Mouse (Mus musculus): ENCODE data around the gene Ucp2. TPM values are rescaled to one million over a fixed set of nuclear protein-coding genes. Genes with fewer than 3 reads are reported as not detected.

The Ucp2 gene
- 266 and 281 TPM in 2 replicates for polyA plus RNA-seq (2015; fragmentation: Nextera tagmentation; extraction: Ambion mirVana)

DNA sequence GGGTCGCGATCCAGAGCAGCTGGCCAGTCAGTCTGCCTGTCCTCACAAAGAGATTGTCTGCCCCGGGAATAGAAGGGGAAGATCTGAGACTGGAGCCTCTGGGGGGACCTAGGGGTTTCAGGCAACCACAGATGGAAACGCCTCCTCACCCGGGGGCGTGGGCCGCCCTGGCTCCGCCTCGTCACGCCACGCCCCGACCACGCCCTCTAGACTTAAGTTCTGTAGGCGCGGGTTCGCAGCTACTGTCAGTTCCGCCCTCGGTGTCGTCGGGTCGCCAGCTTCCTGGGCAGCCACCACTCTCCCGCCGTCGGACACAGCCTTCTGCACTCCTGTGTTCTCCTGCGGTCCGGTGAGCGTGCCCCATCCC lies at the start of gene Ucp2:
Gene Ucp2 (plus strand): TSS at position 221 of the 367 bp plus-strand sequence.
- H3K4me2 ChIP-seq (replicated peaks; ENCODE audit: low read depth): peak within 1 kb of the TSS; percentile 81
- TF ChIP-seq CTCF (IDR thresholded peaks at IDR 0.05; ENCODE audit: low read depth): no peak
- peak within 1 kb of the TSS; percentile 67 for H3K4me3 ChIP-seq (ENCODE audit: low read depth, low read length)
- H3K4me1 ChIP-seq (replicated peaks; ENCODE audit: control insufficient read depth, insufficient read depth, low read length): no peaks in the 10 kb centered on the region
- peak within 1 kb of the TSS; percentile 75 for H3K27ac ChIP-seq (ENCODE audit: low read depth, low read length)
- no peaks in the 10 kb centered on the region for H3K9me3 ChIP-seq (ENCODE audit: control insufficient read depth)
- under 1% methylated on average over 27 of the region's 27 CpGs for WGBS
- H3K9ac ChIP-seq (ENCODE audit: low read depth, low read length): peak within 1 kb of the TSS; percentile 65
- peak; percentile 65 for ATAC-seq
- H3K27me3 ChIP-seq (replicated peaks; ENCODE audit: control insufficient read depth, insufficient read depth, low read length): no peaks in the 10 kb centered on the region
- peaks cover 18% of the 10 kb centered on the region for H3K36me3 ChIP-seq (ENCODE audit: control insufficient read depth, insufficient read depth)

- 91% methylated on average over 4 of the region's 4 CpGs for WGBS
- peaks cover 49% of the 10 kb centered on the region for H3K36me3 ChIP-seq (ENCODE audit: control insufficient read depth, insufficient read depth)
Observed at GRCm38 (mm10) chr7:100443728-100444127, 49.4 kb upstream of the Ucp2 start.

DNA sequence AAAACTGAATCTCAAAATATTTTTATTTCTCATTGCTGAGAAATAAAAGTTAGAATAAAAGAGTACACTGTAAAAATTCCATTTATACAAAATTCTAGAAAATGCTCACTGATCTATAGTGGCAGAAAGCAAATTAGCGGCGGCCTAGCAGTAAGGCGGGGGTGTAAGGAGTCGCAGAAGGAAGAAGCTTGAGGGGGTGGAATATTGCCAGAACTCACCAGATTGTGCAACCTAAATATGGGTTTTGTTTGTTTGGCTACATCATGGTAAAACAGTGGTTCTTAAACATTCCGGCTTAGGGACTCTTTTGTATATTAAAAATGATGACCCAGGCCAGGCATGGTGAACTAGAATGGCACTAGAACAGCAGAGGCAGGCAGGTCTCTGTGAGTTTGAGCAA lies 46.9 kb upstream of the Ucp2 start:
- H3K9ac ChIP-seq (ENCODE audit: low read depth, low read length): no peak overlapping the region
- H3K9me3 ChIP-seq (ENCODE audit: control insufficient read depth): no peaks in the 10 kb centered on the region
- H3K4me2 ChIP-seq (replicated peaks; ENCODE audit: low read depth): no peak overlapping the region
- H3K27ac ChIP-seq (ENCODE audit: low read depth, low read length): no peak overlapping the region
- TF ChIP-seq CTCF (IDR thresholded peaks at IDR 0.05; ENCODE audit: low read depth): no peak
- no peaks in the 10 kb centered on the region for H3K27me3 ChIP-seq (replicated peaks; ENCODE audit: control insufficient read depth, insufficient read depth, low read length)
- peaks cover 62% of the 10 kb centered on the region for H3K36me3 ChIP-seq (ENCODE audit: control insufficient read depth, insufficient read depth)
- ATAC-seq: no peak
- no peak overlapping the region for H3K4me3 ChIP-seq (ENCODE audit: low read depth, low read length)
- WGBS: 92% methylated on average over 5 of the region's 5 CpGs
- no peaks in the 10 kb centered on the region for H3K4me1 ChIP-seq (replicated peaks; ENCODE audit: control insufficient read depth, insufficient read depth, low read length)

More at GRCm38 (mm10) chr7:100443728-100444127, 49.4 kb upstream of the Ucp2 start:
- H3K27me3 ChIP-seq (replicated peaks; ENCODE audit: control insufficient read depth, insufficient read depth, low read length): no peaks in the 10 kb centered on the region
- TF ChIP-seq CTCF (IDR thresholded peaks at IDR 0.05; ENCODE audit: low read depth): no peak
- H3K27ac ChIP-seq (ENCODE audit: low read depth, low read length): no peak overlapping the region
- no peaks in the 10 kb centered on the region for H3K9me3 ChIP-seq (ENCODE audit: control insufficient read depth)
- no peak overlapping the region for H3K4me3 ChIP-seq (ENCODE audit: low read depth, low read length)
- H3K9ac ChIP-seq (ENCODE audit: low read depth, low read length): no peak overlapping the region
- no peak for ATAC-seq
- no peak overlapping the region for H3K4me2 ChIP-seq (replicated peaks; ENCODE audit: low read depth)
- H3K4me1 ChIP-seq (replicated peaks; ENCODE audit: control insufficient read depth, insufficient read depth, low read length): no peaks in the 10 kb centered on the region

GRCm38 (mm10) chr7:100448530-100448929 lies 44.6 kb upstream of the Ucp2 start:
- no peak overlapping the region for H3K9ac ChIP-seq (ENCODE audit: low read depth, low read length)
- ATAC-seq: no peak
- H3K9me3 ChIP-seq (ENCODE audit: control insufficient read depth): no peaks in the 10 kb centered on the region
- no peak overlapping the region for H3K4me2 ChIP-seq (replicated peaks; ENCODE audit: low read depth)
- no peaks in the 10 kb centered on the region for H3K4me1 ChIP-seq (replicated peaks; ENCODE audit: control insufficient read depth, insufficient read depth, low read length)
- 94% methylated on average over 12 of the region's 12 CpGs for WGBS
- H3K27me3 ChIP-seq (replicated peaks; ENCODE audit: control insufficient read depth, insufficient read depth, low read length): no peaks in the 10 kb centered on the region
- TF ChIP-seq CTCF (IDR thresholded peaks at IDR 0.05; ENCODE audit: low read depth): no peak
- H3K36me3 ChIP-seq (ENCODE audit: control insufficient read depth, insufficient read depth): peaks cover 63% of the 10 kb centered on the region
- no peak overlapping the region for H3K27ac ChIP-seq (ENCODE audit: low read depth, low read length)
- no peak overlapping the region for H3K4me3 ChIP-seq (ENCODE audit: low read depth, low read length)

DNA sequence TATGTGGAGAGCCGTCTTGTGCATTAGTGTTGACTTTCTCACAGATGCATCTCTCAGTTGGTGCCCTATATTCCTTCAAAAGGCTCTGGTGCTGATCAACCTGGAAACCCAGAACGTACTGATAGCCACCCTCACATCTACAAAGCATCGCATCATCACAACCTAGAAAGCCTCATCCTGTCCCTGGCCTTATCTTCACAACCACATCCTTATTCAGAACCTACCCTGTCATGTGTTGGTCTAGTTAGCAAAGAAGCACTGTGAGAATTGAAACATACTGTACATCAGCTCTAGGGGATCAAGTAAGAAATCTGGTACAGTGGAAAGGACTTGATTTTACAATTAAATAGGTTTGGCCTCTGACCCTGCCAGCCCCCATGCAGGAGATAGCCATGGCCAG lies 44.2 kb upstream of the Ucp2 start:
- H3K27me3 ChIP-seq (replicated peaks; ENCODE audit: control insufficient read depth, insufficient read depth, low read length): no peaks in the 10 kb centered on the region
- no peak overlapping the region for H3K9ac ChIP-seq (ENCODE audit: low read depth, low read length)
- no peak for ATAC-seq
- H3K4me3 ChIP-seq (ENCODE audit: low read depth, low read length): no peak overlapping the region
- 98% methylated on average over 3 of the region's 3 CpGs for WGBS
- TF ChIP-seq CTCF (IDR thresholded peaks at IDR 0.05; ENCODE audit: low read depth): no peak
- H3K4me2 ChIP-seq (replicated peaks; ENCODE audit: low read depth): no peak overlapping the region
- no peaks in the 10 kb centered on the region for H3K9me3 ChIP-seq (ENCODE audit: control insufficient read depth)
- H3K4me1 ChIP-seq (replicated peaks; ENCODE audit: control insufficient read depth, insufficient read depth, low read length): no peaks in the 10 kb centered on the region
- H3K36me3 ChIP-seq (ENCODE audit: control insufficient read depth, insufficient read depth): peaks cover 68% of the 10 kb centered on the region
- no peak overlapping the region for H3K27ac ChIP-seq (ENCODE audit: low read depth, low read length)

GRCm38 (mm10) chr7:100458153-100458552 lies 35.0 kb upstream of the Ucp2 start:
- no peak overlapping the region for H3K4me2 ChIP-seq (replicated peaks; ENCODE audit: low read depth)
- WGBS: 46% methylated on average over 1 of the region's 1 CpGs
- TF ChIP-seq CTCF (IDR thresholded peaks at IDR 0.05; ENCODE audit: low read depth): no peak
- H3K36me3 ChIP-seq (ENCODE audit: control insufficient read depth, insufficient read depth): peaks cover 42% of the 10 kb centered on the region
- H3K27ac ChIP-seq (ENCODE audit: low read depth, low read length): no peak overlapping the region
- no peak for ATAC-seq
- H3K9me3 ChIP-seq (ENCODE audit: control insufficient read depth): no peaks in the 10 kb centered on the region
- H3K4me3 ChIP-seq (ENCODE audit: low read depth, low read length): no peak overlapping the region
- H3K9ac ChIP-seq (ENCODE audit: low read depth, low read length): no peak overlapping the region
- no peaks in the 10 kb centered on the region for H3K27me3 ChIP-seq (replicated peaks; ENCODE audit: control insufficient read depth, insufficient read depth, low read length)
- H3K4me1 ChIP-seq (replicated peaks; ENCODE audit: control insufficient read depth, insufficient read depth, low read length): no peaks in the 10 kb centered on the region

- WGBS: 94% methylated on average over 3 of the region's 3 CpGs
- no peak overlapping the region for H3K9ac ChIP-seq (ENCODE audit: low read depth, low read length)
- no peaks in the 10 kb centered on the region for H3K27me3 ChIP-seq (replicated peaks; ENCODE audit: control insufficient read depth, insufficient read depth, low read length)
- H3K36me3 ChIP-seq (ENCODE audit: control insufficient read depth, insufficient read depth): peaks cover 31% of the 10 kb centered on the region
- H3K4me1 ChIP-seq (replicated peaks; ENCODE audit: control insufficient read depth, insufficient read depth, low read length): no peaks in the 10 kb centered on the region
- H3K27ac ChIP-seq (ENCODE audit: low read depth, low read length): no peak overlapping the region
- TF ChIP-seq CTCF (IDR thresholded peaks at IDR 0.05; ENCODE audit: low read depth): no peak
- no peak overlapping the region for H3K4me2 ChIP-seq (replicated peaks; ENCODE audit: low read depth)
- no peaks in the 10 kb centered on the region for H3K9me3 ChIP-seq (ENCODE audit: control insufficient read depth)
- no peak for ATAC-seq
- H3K4me3 ChIP-seq (ENCODE audit: low read depth, low read length): no peak overlapping the region
Observed at GRCm38 (mm10) chr7:100459862-100460261, 33.3 kb upstream of the Ucp2 start.

Data from intestine, postnatal 0 days (tissue).